Mouse (Mus musculus) kidney, adult 2 months (tissue): ENCODE measurements around the gene Sarm1.

ENCODE experiments used
- CTCF ChIP-seq: fragments of 200-500 bp; conservative IDR thresholded peaks from 2 replicates; pipeline ENCODE4 v1.5.1; 2011; ENCODE audit warnings: low read depth, mild to moderate bottlenecking, control low read depth, low read length, moderate library complexity, mixed read lengths; ENCODE audit not compliant: insufficient read depth, insufficient read length
- POLR2A ChIP-seq: fragments of 200-500 bp; IDR thresholded peaks from one replicate; pipeline ENCODE4 v1.6.1; 2011; ENCODE audit warnings: low read depth, low read length, control low read depth

DNA sequence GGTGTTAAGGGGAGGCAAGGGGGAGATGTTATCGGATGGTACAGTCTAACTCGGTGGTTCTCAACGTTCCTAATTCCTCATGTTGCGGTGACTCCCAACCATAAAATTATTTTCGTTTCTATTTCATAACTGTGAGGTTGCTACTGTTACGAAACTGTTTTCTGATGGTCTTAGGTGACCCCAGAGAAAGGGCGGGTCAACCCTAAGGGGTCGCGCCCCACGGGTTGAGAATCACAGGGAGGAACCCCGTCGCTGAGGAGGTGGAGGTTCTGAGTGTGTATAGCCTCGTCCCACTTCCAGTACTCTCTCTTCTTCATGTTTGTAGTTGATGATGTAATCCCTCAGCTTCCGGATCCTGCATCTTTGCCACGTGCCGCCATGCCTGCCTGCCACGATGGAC lies 38.8 kb downstream of the Sarm1 start:
- no peak for TF ChIP-seq POLR2A
- TF ChIP-seq CTCF: no peak
